Mouse (Mus musculus) layer of hippocampus, postnatal 36 days (tissue): ENCODE data around the gene Tbc1d14. TPM values are rescaled to one million over a fixed set of nuclear protein-coding genes. Genes with fewer than 3 reads are reported as not detected.

Source experiments
- DNase-seq, 2 experiments: peaks; one replicate each; pipeline ENCODE4 v3.0.0; 2022
- total RNA-seq, 2 experiments: library from RNA; stranded (reverse); gene quantifications; 2 replicates each; pipeline ENCODE4 v1.2.3; 2021

The Tbc1d14 gene
- total RNA-seq, result 10 to 100 TPM; 88.6 to 95.7 TPM

DNA sequence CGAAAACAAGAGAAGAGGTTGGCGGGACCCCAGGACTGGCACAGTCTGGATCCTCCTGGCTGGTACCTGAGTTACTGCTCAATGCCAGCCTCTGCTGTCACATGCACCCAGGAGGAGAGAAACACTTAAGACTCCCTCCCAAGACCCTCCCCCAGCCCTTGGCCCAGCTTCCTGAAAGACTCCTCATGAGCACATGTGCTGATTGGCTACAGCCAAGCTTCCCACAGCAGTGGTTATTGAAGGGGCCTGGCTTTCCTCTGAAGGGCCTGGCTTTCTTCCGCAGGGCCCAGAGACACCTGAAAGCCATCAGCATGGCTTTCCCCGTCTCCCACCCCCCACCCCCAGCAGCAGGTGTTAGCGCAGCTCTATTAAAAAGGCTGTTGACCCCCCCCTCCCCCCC is at the start of gene Tbc1d14:
Gene Tbc1d14 (minus strand): TSS at position 101 of the 400 bp plus-strand sequence.
- no peak for DNase-seq

DNA sequence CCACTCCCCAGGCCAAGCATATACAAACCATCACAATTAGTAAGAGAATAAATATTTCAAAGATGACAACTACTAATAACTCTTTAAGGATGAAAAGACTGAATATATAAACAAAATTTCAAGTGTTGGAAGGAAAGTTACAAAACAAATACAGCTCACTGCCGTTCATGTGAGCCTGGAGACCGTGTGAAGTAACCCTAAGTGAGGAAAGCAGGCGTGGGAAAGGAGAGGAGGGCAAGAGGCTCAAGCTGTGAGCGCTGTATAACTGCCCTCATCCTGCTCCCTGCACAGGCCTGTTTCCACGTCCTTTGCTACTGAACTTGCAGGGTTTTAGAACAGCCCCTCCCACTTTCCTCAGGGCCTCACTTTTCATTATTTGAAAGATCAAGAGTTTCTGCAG is 32.5 kb upstream of the Tbc1d14 start:
- DNase-seq, result no peak

GRCm38 (mm10) chr5:36623670-36624069 is 30.6 kb upstream of the Tbc1d14 start:
- DNase-seq, result no peak

- no peak for DNase-seq
These were observed 28.0 kb upstream of the Tbc1d14 start for GRCm38 (mm10) chr5:36621058-36621449.

DNA sequence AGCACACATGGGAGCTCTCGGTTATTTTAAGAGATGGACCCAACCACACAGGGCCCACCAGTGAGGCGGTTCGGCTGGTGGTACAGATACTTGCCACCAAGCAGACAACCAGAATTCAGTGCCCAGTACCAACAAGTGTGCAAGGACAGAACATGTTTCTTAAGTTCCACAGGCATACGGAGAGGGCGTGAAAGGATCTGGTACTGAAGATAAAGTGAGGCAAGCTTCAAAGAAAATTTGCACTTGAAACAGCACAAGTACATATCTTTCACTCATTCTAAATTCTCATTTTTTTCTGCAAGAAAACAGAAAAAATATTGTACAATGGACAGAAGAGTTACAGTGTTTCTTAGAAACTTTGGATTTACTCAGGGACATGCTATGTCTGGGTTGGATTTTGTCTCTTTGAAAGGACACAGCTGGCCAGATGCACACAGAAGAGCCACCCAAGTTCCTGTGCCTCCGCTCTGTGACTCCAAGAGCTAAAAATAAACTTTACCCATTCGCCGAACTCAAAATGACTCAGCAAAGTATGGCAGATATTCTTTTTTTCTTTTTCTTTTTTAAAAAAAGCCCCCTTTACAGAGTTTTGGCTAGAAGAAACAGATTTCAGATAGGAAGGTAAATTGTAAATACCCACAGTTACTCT is 27.5 kb upstream of the Tbc1d14 start:
- DNase-seq, result no peak

GRCm38 (mm10) chr5:36618890-36619289 is 25.8 kb upstream of the Tbc1d14 start:
- no peak for DNase-seq

DNA sequence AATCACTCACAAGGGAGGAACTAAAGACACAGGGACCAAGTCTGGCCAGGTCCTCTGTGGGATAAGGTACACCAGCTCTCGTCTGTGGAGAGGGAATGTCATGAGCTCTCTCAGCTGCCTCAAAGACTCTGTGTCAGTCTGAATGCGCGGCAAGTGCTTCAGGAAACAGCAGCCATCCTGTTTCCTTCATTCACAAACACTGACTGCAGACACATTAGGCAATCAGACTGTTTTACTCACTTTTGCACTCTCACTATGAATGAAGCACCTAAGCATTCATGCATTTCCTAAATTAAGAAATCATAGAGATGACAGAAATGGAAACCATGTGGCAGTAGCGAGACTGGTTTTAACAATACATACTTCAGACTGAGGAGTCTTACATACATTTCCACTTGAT is 25.3 kb upstream of the Tbc1d14 start:
- no peak for DNase-seq

DNA sequence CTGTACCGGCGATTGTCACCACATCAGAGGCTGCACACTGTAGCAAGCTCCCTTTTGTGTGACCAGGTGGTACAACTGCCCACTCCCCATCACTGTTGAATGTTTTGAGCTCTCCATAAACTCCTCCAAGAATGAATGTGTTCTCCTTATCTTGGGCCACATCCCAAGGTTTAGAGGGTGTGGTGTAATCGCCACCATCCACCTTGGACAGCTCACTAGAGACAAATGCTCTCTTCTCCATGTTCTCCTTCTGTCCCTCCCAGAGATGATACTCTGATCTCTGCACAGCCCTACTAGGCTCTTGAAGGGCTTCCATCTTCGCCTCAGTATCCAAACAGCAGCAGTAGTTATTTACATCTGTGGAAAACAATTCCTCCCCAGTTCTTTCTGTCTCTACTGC is 21.0 kb upstream of the Tbc1d14 start:
- no peak for DNase-seq

DNA sequence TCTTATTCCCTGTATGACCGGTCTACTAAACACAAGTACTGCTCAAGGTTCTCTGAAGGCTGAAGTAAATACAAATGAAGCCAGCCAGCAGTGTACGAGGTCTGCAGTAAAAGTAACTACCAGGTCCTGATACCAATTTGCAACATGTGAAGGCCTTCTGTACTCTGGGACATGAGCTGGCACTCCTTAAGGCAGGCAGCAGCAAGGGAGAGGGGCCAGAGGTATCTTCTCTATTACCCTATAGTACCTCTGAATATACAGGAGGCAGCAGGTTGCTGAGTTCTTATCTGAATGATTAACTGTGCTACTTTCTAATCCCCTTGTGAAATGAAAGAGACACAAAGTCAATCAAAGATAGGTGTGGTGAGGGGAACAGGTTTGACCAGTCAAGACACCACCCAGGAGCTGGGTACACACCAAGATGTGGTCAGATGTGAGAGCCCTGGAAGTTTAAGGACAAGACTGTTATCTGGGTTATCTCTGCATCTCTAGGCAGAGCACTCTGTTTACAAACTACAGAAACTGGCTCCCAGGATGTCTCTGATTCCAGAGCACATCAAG is 15.9 kb upstream of the Tbc1d14 start:
- no peak for DNase-seq

GRCm38 (mm10) chr5:36603031-36603430 is 10.0 kb upstream of the Tbc1d14 start:
- peak in 1 of 2 experiments; percentile 52 for DNase-seq

- no peak for DNase-seq
These were observed 9.0 kb upstream of the Tbc1d14 start for GRCm38 (mm10) chr5:36602028-36602427.

DNA sequence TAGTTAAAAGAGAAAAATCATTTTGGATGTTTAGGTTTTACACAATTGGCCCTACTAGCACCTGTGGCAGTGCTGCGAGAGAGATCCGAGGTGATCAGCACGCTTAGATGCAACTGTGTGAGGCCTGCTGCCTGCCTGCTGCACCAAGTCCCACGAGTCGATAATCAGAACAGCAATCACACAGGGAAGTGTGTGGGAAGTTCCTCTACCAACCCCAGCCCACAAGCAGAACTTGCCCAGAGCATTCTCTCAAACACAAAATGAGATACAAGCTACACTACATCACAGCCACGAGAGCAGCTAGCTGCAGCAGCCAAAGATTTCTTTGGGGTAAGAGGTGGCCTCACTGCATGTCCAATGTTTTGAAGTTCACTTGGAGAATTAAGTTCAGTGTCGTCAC is 8.4 kb upstream of the Tbc1d14 start:
- peak in 1 of 2 experiments; percentile 30 for DNase-seq

DNA sequence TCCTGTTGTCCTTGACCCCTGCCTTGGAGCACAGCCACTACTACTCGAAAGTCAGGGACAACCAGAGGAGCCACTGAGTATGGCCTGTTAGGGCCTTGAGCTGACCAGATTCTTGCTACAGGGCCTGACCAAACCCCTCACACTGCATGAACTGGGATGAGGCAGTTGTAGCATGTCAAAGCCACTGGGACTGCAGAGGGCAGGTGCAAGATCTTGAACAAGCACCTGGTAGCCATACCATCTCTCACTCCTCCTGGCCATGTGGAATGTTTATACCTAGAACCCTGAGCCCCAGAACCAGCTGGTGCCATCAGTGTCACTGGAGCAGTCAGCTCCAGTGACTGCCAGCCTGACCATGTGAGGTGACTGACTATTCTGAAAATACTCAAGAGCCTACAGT is 5.8 kb upstream of the Tbc1d14 start:
- no peak for DNase-seq

- no peak for DNase-seq
These were observed 4.6 kb upstream of the Tbc1d14 start for GRCm38 (mm10) chr5:36597653-36598052.

- DNase-seq, result no peak
These were observed 3.1 kb upstream of the Tbc1d14 start for GRCm38 (mm10) chr5:36596225-36596624.

GRCm38 (mm10) chr5:36595115-36595514 is 2.0 kb upstream of the Tbc1d14 start:
- no peak for DNase-seq

DNA sequence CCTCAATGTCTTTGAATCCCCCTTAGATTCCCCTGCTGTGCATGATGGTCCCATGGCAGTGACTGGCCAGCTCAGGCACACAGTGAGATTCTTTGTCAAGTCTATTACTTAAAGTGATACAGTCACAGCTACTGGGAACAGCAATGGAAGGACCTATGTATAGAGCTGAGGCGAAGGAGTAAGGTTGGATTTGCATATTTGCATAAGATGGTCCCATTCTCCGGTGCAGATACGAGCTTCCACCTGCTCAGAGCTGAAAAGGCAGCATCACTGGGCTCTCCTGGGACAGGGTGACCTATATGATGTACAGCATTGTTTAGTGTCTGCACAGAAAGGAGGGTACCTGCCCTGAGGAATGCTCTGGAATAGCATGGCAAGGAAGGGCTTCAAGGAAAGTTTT is 1.3 kb upstream of the Tbc1d14 start:
- no peak for DNase-seq

GRCm38 (mm10) chr5:36590499-36590920 is 2.6 kb downstream of the Tbc1d14 start:
- DNase-seq, result no peak

DNA sequence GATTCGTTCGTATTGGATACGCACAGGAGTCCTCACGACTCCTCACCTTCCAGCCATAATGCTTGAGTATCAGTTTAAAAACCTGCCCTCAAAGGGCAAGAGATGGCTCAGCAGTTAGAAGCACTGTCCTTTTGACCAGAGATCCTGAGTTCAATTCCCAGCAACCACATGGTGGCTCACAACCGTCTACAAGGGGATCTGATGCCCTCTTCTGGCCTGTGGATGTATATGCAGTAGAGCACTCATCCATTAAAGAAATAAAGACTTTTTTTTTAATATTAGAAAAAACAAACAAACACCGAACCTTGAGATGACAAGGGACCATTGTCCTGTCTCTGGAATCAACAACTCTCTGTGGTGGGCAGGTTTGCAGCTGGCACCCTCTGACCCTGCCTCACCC is 8.8 kb downstream of the Tbc1d14 start:
- DNase-seq, result no peak

GRCm38 (mm10) chr5:36581924-36582642 is 11.0 kb downstream of the Tbc1d14 start:
- peak; percentile 98 to 99 for DNase-seq

DNA sequence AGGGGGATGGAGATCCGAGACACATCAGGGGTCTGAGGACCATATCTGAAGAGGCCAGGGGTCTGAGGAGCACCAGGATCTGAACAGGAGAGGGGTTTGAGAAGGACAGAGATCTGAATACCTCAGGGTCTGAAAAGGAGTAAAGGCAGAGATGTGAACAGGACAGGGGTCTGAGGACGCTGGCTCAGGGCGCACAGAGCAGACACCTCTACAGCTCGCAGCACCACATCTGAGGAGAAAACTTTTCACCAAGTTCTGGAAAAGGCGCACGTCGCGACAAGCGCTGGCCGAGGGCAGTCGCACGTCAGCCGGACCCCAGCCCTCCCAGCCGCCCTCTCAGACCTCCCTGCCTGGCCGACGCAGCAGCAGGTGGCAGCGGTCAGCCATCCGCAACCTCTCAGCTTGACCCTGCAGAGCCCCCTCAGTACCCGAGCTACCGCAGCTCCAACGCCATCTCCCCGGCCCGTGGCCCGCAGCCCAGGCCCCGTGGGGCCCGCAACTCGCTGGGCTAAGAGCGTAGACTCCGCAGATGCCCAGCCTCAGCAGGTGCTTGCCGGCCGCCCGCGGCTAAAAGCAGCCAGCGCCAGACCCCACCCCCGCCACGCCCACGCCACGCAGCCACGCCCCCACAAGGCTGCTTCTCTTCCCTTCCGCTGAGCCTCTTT is 11.7 kb downstream of the Tbc1d14 start:
- no peak for DNase-seq

- no peak for DNase-seq
These were observed 13.1 kb downstream of the Tbc1d14 start for GRCm38 (mm10) chr5:36579967-36580366.

DNA sequence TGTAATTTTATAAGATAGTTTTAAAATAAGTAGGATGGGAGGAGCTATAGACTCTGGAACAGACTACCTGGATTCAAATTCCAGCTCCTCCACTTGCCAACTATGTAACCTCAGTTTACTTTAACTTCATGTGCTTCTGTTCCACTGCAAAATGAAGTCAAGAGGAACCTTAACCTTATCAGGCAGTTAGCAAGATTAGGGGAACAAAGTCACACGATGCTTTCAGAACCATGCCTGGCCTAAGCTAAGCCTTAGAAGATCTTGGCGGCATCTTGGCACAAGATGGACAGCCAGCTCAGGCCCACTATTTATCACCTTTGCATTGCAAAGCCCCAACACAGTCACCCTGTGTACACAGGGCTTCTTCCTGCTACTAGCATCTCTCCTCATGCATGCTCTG is 14.1 kb downstream of the Tbc1d14 start:
- DNase-seq, result no peak
